Mouse (Mus musculus) cerebellum, adult 11 months (tissue): ENCODE results near the gene Lix1l.
A peak's percentile ranks its signal among the peaks of the same experiment; 100 is the strongest.

ENCODE experiments used
- DNase-seq: peaks from one replicate; pipeline ENCODE4 v3.0.0; 2022

Lix1l gene

DNA sequence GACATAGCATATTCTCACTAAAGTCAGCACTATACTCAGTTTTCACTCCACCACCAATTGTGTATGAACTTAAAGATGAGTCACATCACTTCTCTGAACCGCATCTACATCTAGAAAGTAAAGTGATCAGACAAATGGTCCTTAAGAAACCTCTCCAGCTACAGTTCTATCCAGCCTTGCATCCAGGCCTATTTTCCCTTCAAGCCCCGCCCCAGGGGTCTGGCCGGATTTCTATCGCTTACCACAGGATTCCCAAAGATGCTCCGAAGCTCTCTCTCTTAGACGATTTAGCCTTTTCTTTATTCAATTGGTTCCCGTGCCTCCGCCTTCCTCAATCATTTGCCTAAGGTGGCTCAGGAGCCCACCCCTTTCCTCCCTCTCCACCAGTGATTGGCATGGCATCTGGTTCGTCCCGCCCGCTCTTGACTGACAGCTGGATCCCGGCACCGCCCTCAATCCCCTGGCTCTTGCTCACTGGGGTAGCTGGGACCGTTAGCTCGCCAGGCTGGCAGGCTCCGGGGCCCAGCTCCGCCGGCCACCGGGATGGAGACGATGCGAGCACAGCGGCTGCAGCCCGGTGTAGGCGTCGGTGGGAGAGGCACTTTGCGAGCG, at the start of gene Lix1l:
Lix1l (plus strand) TSS at position 511 of the 612 bp plus-strand sequence.
- peak; percentile 90 for DNase-seq

- DNase-seq = no peak
Measured at GRCm38 (mm10) chr3:96551203-96551602, 49.7 kb upstream of the Lix1l start.

DNA sequence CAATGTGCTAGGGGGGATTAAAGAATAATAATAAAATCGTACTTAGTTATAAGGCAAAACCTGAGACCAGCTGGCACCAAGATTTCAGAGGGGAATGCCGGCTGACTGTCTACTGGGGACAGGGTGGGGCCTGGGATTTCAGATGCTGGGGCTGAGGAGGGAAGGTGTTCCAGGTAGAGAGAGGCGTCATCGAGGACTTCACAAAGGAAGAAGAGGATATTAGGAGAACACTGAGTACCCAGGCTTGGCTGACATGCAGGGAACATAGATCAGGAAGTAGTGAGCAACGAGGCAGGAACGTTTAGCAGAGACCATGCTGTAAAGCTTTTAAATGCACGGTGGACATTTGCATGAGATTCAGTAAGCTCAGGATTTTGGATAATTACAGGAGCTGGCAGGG, 49.1 kb upstream of the Lix1l start:
- no peak for DNase-seq

GRCm38 (mm10) chr3:96553601-96554000, 47.3 kb upstream of the Lix1l start:
- no peak for DNase-seq

DNA sequence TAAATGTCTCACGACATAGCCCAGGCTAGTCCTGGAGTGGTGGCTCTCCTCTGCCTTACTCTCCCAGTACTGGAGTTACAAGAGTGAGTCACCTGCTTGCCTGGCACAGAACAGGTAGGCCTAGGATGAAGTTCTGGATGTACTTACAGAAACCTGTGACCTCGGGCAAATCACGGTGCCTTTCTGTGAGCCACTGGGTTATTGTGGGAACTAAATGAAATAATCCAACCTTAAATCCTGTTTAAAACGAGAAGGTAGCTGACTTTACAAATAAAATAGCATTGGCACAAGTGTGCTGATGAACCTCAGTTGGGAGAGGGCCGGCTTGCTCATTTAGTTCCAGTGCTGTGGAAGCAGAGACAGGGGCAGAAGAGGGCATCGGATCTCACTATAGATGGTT, 46.7 kb upstream of the Lix1l start:
- DNase-seq = no peak

GRCm38 (mm10) chr3:96555041-96555596, 45.8 kb upstream of the Lix1l start:
- DNase-seq = no peak

GRCm38 (mm10) chr3:96555999-96556614, 44.8 kb upstream of the Lix1l start:
- no peak for DNase-seq

DNA sequence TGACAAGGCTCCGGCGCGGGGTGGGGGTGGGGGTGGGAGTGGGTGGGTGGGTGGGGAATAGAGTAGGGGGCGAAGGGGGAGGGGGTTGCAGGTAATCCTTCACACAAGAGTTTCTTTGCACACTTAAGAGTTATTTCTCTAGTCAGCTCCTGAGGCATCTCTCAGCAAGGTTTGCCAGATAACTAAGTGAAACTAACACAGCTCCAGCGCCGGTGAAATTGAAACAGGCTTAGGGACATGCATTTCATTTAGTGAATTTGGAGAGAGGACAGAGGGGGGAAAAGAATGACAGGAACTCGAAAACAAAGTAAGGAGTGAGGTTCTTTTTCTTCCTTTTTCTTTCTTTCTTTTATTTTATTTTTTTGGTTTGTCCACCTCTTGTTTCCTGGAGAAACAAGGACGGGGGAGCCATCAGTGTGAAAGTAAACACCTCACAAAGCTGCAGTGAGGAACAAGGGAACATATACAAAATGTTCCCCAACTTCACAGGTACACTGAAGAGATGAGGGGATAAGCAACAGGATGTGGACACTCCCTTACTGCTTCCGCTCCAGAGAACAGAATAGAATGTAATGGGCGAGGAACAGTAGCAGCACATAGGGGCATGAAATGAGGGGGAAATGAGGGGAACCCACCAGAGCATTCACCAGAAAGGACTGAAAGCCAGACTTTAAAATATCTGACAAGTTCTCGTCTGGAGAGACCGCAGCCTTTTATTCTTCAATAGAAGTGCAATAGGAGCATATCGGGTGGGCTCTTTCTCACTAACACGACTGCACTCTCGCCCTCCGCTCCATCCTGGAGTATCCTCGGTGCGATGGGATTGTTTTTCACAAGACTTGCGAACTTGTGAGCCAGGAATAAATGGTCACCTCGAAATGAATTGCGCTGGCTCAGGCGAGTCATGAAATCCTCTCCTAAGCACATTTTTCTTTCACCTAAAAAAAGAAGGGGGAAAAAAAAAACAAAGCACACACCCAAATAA, 44.0 kb upstream of the Lix1l start:
- no peak for DNase-seq

- DNase-seq = peak; percentile 84
Measured at GRCm38 (mm10) chr3:96557694-96558093, 43.3 kb upstream of the Lix1l start, which contains the start of gene Txnip. TSS of gene Txnip (plus strand) at chr3:96557957.

DNA sequence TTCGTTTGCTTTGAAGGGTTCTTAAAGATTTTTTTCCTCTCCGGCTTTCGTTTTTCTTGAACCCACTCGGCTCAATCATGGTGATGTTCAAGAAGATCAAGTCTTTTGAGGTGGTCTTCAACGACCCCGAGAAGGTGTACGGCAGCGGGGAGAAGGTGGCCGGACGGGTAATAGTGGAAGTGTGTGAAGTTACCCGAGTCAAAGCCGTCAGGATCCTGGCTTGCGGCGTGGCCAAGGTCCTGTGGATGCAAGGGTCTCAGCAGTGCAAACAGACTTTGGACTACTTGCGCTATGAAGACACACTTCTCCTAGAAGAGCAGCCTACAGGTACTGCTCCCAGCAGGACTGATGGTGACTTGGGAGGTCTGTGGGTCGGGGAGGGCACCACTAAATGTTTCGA, 42.8 kb upstream of the Lix1l start:
- DNase-seq = no peak

DNA sequence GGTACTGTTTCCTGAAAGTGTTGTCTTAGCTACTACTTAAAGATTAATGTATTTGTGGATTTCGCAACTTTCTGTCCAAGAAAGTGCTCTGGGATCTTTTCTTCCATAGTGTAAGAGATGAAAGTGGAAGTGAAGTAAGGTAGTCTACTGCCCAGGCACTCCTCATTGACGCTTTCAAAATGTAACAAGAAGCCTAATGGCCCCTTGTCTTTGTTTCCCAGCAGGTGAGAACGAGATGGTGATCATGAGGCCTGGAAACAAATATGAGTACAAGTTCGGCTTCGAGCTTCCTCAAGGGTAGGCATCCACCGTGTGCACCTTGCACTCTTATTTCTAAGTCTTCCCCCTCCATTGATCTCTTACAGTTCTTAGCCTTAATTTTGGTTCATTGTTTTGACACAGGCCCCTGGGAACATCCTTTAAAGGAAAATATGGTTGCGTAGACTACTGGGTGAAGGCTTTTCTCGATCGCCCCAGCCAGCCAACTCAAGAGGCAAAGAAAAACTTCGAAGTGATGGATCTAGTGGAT, 42.2 kb upstream of the Lix1l start:
- no peak for DNase-seq

DNA sequence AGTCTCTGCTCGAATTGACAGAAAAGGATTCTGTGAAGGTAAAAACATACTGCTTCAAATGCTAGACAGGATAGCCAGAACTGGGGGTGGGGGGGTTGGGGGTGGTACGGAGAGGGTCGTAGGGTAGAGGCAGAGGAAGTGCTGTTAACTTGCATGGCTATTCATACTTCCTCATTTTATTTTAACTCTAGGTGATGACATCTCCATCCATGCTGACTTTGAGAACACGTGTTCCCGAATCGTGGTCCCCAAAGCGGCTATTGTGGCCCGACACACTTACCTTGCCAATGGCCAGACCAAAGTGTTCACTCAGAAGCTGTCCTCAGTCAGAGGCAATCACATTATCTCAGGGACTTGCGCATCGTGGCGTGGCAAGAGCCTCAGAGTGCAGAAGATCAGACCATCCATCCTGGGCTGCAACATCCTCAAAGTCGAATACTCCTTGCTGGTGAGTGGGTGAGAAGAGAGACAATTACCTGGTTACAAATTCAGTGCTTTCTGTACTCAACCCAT, 41.5 kb upstream of the Lix1l start:
- DNase-seq = no peak

DNA sequence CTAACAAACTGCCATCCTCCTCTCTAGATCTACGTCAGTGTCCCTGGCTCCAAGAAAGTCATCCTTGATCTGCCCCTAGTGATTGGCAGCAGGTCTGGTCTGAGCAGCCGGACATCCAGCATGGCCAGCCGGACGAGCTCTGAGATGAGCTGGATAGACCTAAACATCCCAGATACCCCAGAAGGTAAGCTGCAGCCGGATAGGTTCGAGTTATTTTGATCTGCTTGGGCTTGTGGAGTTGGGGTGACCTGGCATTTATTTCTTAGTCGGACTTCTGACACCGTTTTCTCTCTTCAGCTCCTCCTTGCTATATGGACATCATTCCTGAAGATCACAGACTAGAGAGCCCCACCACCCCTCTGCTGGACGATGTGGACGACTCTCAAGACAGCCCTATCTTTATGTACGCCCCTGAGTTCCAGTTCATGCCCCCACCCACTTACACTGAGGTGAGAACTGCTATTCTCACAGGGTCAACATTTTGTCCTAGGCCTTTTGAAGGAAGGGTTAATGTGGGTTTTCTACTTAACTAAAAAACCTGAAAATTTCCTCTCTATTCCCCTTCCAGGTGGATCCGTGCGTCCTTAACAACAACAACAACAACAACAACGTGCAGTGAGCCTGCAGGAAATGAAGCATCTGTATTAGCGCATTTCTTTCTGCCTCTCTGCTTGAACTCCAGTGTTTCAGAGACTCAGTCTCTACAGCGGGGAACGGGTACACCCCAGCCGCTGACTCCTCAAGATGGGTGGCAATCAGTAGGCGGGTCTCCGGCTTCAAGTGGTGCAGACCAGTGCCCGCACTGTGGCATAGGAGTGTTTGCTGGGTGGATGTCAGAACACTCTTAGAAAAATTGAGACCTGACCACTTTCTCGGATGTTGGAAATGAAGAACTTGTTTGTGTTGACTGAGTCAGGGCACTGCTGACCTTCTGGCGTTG, 40.8 kb upstream of the Lix1l start:
- no peak for DNase-seq

GRCm38 (mm10) chr3:96560881-96561668, 39.9 kb upstream of the Lix1l start:
- no peak for DNase-seq

GRCm38 (mm10) chr3:96561946-96562681, 38.8 kb upstream of the Lix1l start:
- DNase-seq = no peak

DNA sequence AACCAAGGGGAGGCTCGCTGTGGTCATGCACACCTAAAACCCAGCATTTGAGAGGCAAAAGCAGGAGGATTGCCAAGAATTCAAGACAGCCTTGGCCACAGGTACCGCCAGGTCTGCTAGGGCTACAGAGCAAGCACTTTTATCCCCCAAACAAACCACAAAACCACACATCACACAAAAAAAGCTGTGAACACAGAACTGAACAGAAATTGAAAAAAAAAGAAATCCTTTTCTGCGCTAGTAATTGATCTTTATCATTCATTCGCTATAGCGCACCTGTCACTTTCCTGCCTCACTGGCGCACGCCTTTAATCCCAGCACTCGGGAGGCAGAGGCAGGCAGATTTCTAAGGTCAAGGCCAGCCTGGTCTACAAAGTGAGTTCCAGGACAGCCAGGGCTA, 37.7 kb upstream of the Lix1l start:
- no peak for DNase-seq

- DNase-seq = no peak
Measured at GRCm38 (mm10) chr3:96563911-96564632, 36.9 kb upstream of the Lix1l start.

- no peak for DNase-seq
Measured at GRCm38 (mm10) chr3:96564633-96565032, 36.3 kb upstream of the Lix1l start.

DNA sequence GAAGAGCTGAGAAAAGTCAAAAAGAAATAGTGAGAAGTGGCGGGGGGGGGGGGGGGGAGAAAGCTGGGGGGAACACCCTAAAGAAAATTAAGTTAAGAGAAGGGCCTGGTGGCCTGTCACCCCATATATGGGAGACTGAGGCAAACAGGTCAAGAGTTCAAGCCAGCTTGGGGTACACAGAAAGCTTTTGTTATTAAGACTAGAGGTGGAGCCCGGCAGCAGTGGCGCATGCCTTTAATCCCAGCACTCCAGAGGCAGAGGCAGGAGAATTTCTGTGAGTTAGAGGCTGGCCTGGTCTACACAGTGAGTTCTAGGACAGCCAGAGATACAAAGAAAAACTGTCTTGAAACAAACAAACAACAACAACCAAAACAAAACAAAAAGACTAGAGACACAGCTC, 35.8 kb upstream of the Lix1l start:
- no peak for DNase-seq
